Mouse (Mus musculus) mesoderm, embryonic 11.5 days (tissue): ENCODE measurements around the gene Cspg4.
A peak's percentile ranks its signal among the peaks of the same experiment; 100 is the strongest.
"Not testable (repeated sequence)": the region's sequence is repeated elsewhere in the genome, so short reads cannot be mapped to it uniquely, and the experiment has no call there.

Experiments used
- DNase-seq: peaks from one replicate; pipeline ENCODE4 v3.0.0-alpha.2; 2012; ENCODE audit warnings: low read depth, low spot score

Cspg4 gene

GRCm38 (mm10) chr9:56891517-56892011 lies 26.7 kb downstream of the Cspg4 start:
- DNase-seq = peak; percentile 88

GRCm38 (mm10) chr9:56892111-56892510 lies 27.3 kb downstream of the Cspg4 start:
- no peak for DNase-seq

DNA sequence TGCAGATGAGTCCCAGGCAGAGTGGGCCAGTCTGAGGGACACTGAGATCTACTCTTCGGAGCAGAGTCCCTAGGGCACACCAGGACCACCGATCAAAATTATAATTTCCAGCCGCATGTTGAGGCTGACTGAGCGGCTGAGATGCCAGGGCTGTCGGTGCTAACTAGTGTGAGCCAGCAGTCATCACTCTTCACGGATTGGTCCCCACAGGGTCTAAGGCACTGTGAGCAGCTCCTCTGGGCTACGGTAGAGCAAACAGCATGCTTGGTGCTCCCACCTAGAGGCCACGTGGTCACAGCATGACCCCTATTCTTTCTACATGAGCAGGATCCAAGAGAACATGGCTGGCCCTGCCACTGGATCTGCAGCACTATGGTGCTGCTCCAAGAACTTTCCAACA lies 28.5 kb downstream of the Cspg4 start:
- no peak for DNase-seq

- DNase-seq = no peak
Measured at GRCm38 (mm10) chr9:56894006-56894405, 29.2 kb downstream of the Cspg4 start.

- DNase-seq = no peak
Measured at GRCm38 (mm10) chr9:56896779-56897178, 31.9 kb downstream of the Cspg4 start.

DNA sequence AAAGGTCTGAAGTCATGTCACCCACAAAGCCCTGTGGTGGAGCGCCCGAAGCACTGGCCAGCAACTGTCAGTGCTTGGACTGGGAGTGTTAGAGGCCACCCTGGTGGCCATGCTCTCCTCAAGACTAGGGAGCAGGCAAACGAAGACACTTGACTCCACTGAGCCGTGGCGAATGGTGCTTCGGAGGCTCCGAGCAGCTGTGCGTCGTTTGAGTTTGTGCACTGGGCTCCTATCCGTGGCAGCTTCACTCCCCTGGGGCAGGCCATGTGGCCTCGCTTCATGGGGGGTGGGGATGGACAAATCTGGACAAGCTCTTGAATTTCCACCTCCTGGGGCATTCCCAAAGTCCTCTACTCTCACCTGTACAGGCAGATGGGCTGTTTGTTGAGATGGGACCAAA lies 34.6 kb downstream of the Cspg4 start:
- no peak for DNase-seq

DNA sequence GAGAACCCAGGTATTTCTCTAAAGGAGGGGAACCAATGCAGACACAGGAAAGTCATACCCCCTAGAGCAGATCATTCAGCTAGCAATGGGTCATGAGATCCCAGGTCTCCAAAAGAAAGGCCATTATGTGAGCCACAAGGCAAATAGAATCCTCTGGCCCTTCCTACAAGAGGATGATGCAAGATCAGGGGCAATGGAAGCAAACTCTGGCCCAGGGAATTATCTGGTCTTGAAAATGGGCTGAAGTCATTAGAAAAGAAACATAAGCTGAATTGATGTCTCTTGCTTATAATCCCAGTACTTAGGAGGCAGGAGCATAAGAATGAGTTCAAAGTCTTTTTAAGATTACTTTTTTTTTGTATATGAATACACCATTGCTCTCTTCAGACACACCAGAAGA lies 35.2 kb downstream of the Cspg4 start:
- no peak for DNase-seq

GRCm38 (mm10) chr9:56900571-56900970 lies 35.7 kb downstream of the Cspg4 start:
- no peak for DNase-seq

- no peak for DNase-seq
Measured at GRCm38 (mm10) chr9:56901187-56901586, 36.4 kb downstream of the Cspg4 start.

- DNase-seq = no peak
Measured at GRCm38 (mm10) chr9:56903662-56904061, 38.8 kb downstream of the Cspg4 start.

GRCm38 (mm10) chr9:56907549-56907948 lies 42.7 kb downstream of the Cspg4 start:
- no peak for DNase-seq

DNA sequence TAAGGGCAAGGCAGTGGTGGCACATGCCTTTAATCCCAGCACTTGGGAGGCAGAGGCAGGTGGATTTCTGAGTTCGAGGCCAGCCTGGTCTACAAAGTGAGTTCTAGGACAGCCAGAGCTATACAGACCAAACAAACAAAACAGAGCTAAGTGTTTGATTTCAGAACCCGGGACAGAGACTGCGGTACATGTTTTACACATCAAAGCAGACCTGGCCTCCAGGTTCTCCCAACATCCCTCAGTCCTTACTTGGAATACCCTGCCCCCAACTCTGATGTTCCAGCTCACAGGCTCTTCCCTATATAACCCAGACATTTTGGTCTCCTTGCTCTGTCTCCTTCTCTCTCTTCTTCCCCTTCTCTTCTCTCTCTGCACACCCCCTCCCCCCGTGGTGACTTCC lies 45.2 kb downstream of the Cspg4 start:
- DNase-seq = not testable (repeated sequence)

GRCm38 (mm10) chr9:56911017-56911416 lies 46.2 kb downstream of the Cspg4 start:
- DNase-seq = no peak

DNA sequence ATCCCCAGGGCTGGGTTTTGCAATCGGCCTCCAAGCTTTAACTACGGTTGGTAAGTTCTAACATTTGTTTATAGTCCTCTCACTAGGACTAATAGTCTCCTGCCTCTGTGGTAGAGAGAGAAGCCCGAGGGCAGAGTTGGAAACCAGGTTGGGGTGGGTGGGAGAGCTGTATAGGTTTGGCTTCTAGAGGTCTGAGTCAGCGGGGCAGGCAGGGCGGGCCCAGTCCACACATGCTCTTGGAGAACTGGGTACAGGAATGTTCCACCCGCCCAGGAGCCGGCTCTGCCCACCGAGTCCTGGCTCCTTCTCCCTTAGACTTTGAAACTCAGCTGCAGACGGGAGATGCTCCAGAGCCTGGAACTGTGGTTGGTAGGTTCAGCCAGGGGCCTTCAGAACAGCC lies 49.2 kb downstream of the Cspg4 start:
- no peak for DNase-seq

GRCm38 (mm10) chr9:56915116-56915515 lies 50.3 kb downstream of the Cspg4 start:
- no peak for DNase-seq

GRCm38 (mm10) chr9:56915695-56916410 lies 51.0 kb downstream of the Cspg4 start:
- no peak for DNase-seq

- no peak for DNase-seq
Measured at GRCm38 (mm10) chr9:56917131-56917530, 52.3 kb downstream of the Cspg4 start.

GRCm38 (mm10) chr9:56918466-56918865 lies 53.6 kb downstream of the Cspg4 start:
- no peak for DNase-seq

DNA sequence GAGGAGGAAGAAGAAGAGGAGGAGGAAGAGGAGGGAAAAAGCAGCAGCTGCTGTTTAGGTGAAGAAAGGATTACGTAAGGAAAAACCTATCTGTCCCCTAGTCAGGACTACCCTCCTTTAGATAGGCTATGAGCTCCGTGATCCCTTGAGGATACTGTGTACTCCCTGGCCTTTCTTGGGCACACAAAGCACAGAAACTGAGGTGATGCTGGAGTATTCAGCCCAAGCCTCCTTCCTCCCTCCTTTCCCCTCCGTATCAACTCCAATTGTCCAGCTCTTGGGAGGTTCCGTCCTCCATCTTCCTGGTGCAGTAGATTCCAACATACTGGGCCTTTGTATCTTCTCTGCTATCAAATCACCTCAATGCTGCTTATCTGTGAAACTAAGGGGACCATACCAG lies 57.9 kb downstream of the Cspg4 start:
- DNase-seq = no peak

DNA sequence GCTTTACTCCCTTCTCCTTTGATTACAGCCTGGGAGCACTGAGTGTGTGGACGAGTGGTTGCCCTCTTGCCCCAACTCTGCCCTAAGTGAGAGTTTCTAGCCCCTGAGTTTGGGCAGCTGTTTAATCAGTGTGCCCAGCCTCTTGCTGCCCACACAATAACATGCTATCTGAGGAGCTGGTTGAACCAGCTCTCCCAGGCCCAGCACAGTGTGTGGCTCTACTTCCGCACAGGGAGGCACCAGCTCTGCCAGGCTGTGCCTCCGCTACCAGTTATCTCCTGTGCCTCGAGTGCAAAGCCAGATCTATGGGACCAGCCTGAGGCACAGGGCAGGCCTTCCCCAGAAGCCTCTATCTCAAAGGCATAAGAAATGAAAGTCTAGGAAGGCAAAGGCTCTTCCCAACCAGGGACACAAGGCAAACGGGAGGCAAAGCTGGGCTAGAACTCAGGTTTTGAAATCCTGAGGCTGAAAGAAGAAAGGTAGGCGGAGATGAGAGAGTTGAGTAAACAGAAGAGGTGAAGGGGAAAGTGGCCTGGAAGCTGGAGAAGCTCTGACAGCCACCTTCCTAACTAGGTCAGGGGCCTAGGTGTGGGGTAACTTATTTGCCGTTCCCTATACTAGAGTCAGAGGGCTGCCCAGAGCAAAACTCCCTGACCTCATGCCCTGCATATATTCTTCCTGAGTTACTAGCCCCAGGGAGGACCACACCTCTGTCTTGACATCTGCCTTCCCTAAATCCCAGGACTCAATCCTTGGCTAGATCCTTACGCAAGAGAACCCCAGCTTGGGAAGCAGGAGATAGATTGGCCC lies 59.2 kb downstream of the Cspg4 start:
- no peak for DNase-seq

DNA sequence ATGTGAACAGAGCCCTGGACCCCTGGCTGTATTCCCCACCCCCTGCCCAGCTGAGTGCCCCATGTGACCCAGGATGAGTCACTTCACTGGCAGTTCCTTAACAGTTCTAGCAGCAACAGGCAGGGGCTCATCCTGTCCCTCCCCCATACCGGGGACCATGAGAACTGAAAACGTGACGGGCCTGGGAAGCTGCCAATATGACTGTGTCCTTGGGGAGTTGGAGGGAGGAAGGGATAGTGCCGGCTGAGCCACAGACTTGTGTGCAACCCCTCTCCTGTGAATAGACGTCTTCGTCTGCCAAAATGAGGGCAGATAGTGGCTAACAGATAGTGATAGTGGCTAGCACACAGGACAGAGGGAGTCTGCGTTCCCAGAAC lies 59.8 kb downstream of the Cspg4 start:
- DNase-seq = peak; percentile 43

DNA sequence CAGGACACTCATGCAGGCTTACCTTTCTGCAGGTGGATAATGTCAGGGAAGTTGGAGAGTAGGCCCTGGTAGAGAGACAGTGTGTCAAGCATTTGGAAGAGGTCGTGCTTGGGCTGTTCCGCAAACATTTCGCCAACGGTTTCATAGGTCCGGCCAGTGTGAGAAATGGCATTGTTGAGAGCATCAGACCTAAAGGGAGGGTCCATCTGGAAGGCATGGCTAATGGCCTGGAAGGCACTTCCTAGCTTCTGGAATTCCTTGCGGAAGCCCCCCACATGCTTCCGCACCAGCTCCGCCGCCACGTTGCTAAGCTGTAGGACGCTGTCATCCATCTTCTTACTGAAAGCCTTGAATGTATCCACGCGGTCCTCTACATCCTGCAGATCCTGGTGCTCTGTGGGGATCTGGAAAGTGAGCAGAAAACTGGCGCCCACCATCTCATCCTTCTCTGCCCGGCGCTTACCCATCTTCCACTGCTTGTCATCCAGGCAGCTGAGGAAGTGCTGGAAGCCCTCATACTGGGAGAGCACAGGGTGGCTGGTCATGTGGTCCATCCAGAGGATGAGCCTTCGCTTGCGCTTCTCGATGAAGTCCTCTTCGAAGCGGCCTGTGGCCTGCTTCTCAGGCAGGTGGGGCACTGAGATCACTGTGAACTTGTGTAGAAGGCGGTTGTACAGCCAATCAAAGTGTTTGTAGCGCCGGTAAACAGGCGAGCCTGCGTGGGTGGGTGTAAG lies 60.6 kb downstream of the Cspg4 start:
- DNase-seq = no peak
